Mouse (Mus musculus) liver, postnatal 0 days (tissue): Measurements from ENCODE around the gene Ncbp1. TPM values are rescaled to one million over a fixed set of nuclear protein-coding genes. Genes with fewer than 3 reads are reported as not detected.

Experiments used
- ATAC-seq: fragments of 200-750 bp; cut with Nextera tagmentation; 2 replicates; pipeline ENCODE4 v1.8.0; 2017; ENCODE audit warnings: mild to moderate bottlenecking, moderate library complexity
- DNase-seq: peaks from one replicate; pipeline ENCODE4 v3.0.0-alpha.2; 2016
- H3K27ac ChIP-seq: fragments of 300-500 bp; sonication (generic); 2 replicates; pipeline ENCODE4 v1.5.1; 2014; ENCODE audit warnings: antibody characterized with exemption, moderate library complexity, mild to moderate bottlenecking, low read depth
- H3K27me3 ChIP-seq: fragments of 300-500 bp; sonication (generic); 2 replicates; pipeline ENCODE4 v1.6.1; 2014; ENCODE audit warnings: low read length, control low read depth, mixed read lengths; ENCODE audit not compliant: insufficient read depth
- H3K36me3 ChIP-seq: fragments of 300-500 bp; sonication (generic); replicated peaks from 2 replicates; pipeline ENCODE4 v1.6.1; 2014; ENCODE audit warnings: mild to moderate bottlenecking, control low read depth, low read length, moderate library complexity, mixed read lengths; ENCODE audit not compliant: insufficient read depth
- H3K4me1 ChIP-seq: fragments of 300-500 bp; sonication (generic); 2 replicates; pipeline ENCODE4 v1.6.1; 2014; ENCODE audit warnings: antibody characterized with exemption, mild to moderate bottlenecking, control low read depth; ENCODE audit not compliant: insufficient read depth
- H3K4me2 ChIP-seq: fragments of 300-500 bp; sonication (generic); 2 replicates; pipeline ENCODE4 v1.6.1; 2014; ENCODE audit warnings: low read depth, mild to moderate bottlenecking, low read length, moderate library complexity, mixed read lengths
- H3K4me3 ChIP-seq: fragments of 300-500 bp; sonication (generic); 2 replicates; pipeline ENCODE4 v1.5.1; 2014; ENCODE audit warnings: low read depth, low read length
- H3K9ac ChIP-seq: fragments of 300-500 bp; sonication (generic); replicated peaks from 2 replicates; pipeline ENCODE4 v1.6.1; 2014; ENCODE audit warnings: mild to moderate bottlenecking, moderate library complexity
- H3K9me3 ChIP-seq: fragments of 300-500 bp; sonication (generic); 2 replicates; pipeline ENCODE4 v1.6.1; 2016; ENCODE audit warnings: mild to moderate bottlenecking, control low read depth, low read length, mixed read lengths
- CTCF ChIP-seq: sonication (generic); IDR thresholded peaks from 2 replicates; pipeline ENCODE4 v1.5.1; 2016; ENCODE audit warnings: antibody characterized with exemption, low read depth
- EP300 ChIP-seq: IDR thresholded peaks from 2 replicates; pipeline ENCODE4 v1.6.1; 2016; ENCODE audit warnings: antibody characterized with exemption, low read depth, mild to moderate bottlenecking
- WGBS: fragments of 180-500 bp; shearing (Covaris S2); extraction: QIAGEN DNeasy Blood & Tissue Kit; methylation state at CpG from one replicate; pipeline ENCODE4 v1.1.7; 2014; ENCODE audit not compliant: insufficient replicate concordance; 5-methylcytosine and 5-hydroxymethylcytosine counted together
- polyA plus RNA-seq: library from polyadenylated mRNA; unstranded; fragments of >200 nt; fragmentation: Nextera tagmentation; extraction: Ambion mirVana; gene quantifications from 2 replicates; pipeline ENCODE4 v1.2.1, GENCODE M21; 2015

Ncbp1 gene
- polyA plus RNA-seq, 1 experiment from 2014 or later, result 19.6 TPM

DNA sequence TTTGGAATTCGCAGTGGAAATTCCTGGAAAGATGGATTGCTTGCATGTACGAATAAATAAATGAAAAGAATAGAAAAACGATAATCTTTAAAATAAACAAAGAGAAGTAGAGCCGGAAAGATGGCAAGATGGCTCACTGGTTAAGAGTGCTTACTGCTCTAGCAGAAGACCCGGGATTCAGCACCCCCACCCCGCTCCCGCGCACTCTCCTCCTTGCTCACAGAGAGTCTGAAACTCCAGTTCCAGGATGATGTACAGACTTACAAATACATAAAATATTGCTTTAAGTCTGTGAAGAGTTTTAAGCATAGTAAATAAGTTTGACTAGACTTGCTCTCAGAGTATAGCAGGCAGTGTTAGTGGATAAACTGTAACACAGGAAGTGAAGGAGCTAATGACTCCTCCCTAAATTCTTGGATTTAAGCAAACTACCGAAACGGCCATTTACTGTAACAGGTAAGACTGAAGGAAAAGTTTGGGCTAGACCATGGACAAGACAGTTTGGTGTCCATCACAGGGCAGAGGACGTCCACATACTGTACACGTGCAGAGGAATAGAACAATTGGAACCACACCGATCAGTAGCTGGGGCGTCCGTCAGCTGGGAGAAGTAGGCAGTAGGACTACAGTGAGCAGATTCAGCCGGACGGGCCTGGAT lies 655 bp upstream of the Ncbp1 start:
- TF ChIP-seq EP300 (no peak), CTCF (0 out of 2 replicates have a peak, but pooled peaks have one; percentile 2)
- H3K9ac ChIP-seq, result peak overlapping the region; percentile 90
- ATAC-seq (peak; percentile 45), DNase-seq (no peak)
- peaks cover 24% of the 10 kb centered on the region for H3K4me1 ChIP-seq
- H3K36me3 ChIP-seq, result peaks cover 14% of the 10 kb centered on the region
- no peaks in the 10 kb centered on the region for H3K9me3 ChIP-seq
- H3K4me3 ChIP-seq, result peak overlapping the region; percentile 90
- peak overlapping the region; percentile 91 for H3K27ac ChIP-seq
- peak overlapping the region; percentile 97 for H3K4me2 ChIP-seq
- H3K27me3 ChIP-seq, result no peaks in the 10 kb centered on the region
- 8% methylated on average over 17 of the region's 17 CpGs for WGBS

- Histone ChIP-seq H3K9me3 (no peaks in the 10 kb centered on the region), H3K4me3 (no peak overlapping the region), H3K36me3 (peaks cover 26% of the 10 kb centered on the region), H3K27me3 (no peaks in the 10 kb centered on the region), H3K9ac (no peak overlapping the region), H3K4me1 (peaks cover 12% of the 10 kb centered on the region), H3K27ac (no peak overlapping the region), H3K4me2 (no peak overlapping the region)
- ATAC-seq (no peak), DNase-seq (peak; percentile 45)
- TF ChIP-seq CTCF, result peak; percentile 64
- TF ChIP-seq EP300, result no peak
- WGBS, result 72% methylated on average over 3 of the region's 3 CpGs
These were observed 5.9 kb downstream of the Ncbp1 start for GRCm38 (mm10) chr4:46144323-46144722.

DNA sequence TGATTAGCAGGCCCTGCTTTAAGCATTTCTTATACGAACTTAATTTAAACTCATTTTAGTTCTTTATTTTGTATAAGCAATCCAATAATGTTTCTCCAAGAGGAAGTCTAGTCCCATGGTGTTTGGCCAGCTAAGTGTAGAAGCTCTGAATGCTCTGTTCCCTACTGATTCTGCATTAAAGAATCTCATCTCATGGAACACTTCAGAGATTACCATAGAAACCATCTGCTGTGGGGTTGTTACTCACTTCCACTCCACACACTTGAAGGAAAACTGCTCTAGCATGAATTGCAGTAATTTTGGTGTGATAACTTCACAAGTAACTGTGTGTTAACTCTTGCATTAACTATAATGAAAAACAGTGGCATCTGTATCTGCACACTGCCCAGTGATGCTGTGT lies 8.5 kb downstream of the Ncbp1 start:
- ATAC-seq, result no peak

GRCm38 (mm10) chr4:46151903-46152544 lies 13.6 kb downstream of the Ncbp1 start:
- no peaks in the 10 kb centered on the region for H3K27me3 ChIP-seq
- H3K36me3 ChIP-seq, result peaks cover 85% of the 10 kb centered on the region
- no peak overlapping the region for H3K9ac ChIP-seq
- no peak overlapping the region for H3K4me2 ChIP-seq
- no peak for DNase-seq
- H3K4me3 ChIP-seq, result no peak overlapping the region
- TF ChIP-seq EP300, result no peak
- no peak for TF ChIP-seq CTCF
- H3K9me3 ChIP-seq, result no peaks in the 10 kb centered on the region
- no peak for ATAC-seq
- no peak overlapping the region for H3K27ac ChIP-seq
- no peaks in the 10 kb centered on the region for H3K4me1 ChIP-seq
- WGBS, result 85% methylated on average over 12 of the region's 12 CpGs

More for the DNA sequence above, 8.5 kb downstream of the Ncbp1 start:
- H3K4me1 ChIP-seq, result no peaks in the 10 kb centered on the region
- H3K27me3 ChIP-seq, result no peaks in the 10 kb centered on the region
- no peak overlapping the region for H3K27ac ChIP-seq
- no peak overlapping the region for H3K9ac ChIP-seq
- no peak overlapping the region for H3K4me2 ChIP-seq
- DNase-seq, result no peak
- H3K36me3 ChIP-seq, result peaks cover 44% of the 10 kb centered on the region
- H3K9me3 ChIP-seq, result no peaks in the 10 kb centered on the region
- WGBS, result 97% methylated on average over 1 of the region's 1 CpGs
- TF ChIP-seq EP300, result no peak
- TF ChIP-seq CTCF, result no peak
- no peak overlapping the region for H3K4me3 ChIP-seq

GRCm38 (mm10) chr4:46164027-46164426 lies 25.6 kb downstream of the Ncbp1 start:
- no peak overlapping the region for H3K4me2 ChIP-seq
- DNase-seq (peak; percentile 27), ATAC-seq (0 out of 2 replicates have a peak, but pooled peaks have one; percentile 13)

GRCm38 (mm10) chr4:46165831-46166230 lies 27.4 kb downstream of the Ncbp1 start:
- no peak for ATAC-seq
- H3K4me3 ChIP-seq, result no peak overlapping the region
- H3K36me3 ChIP-seq, result peaks cover 76% of the 10 kb centered on the region
- TF ChIP-seq EP300 (no peak), CTCF (no peak)
- DNase-seq, result no peak
- no peak overlapping the region for H3K4me2 ChIP-seq
- H3K9ac ChIP-seq, result no peak overlapping the region
- H3K27me3 ChIP-seq, result no peaks in the 10 kb centered on the region
- H3K4me1 ChIP-seq, result no peaks in the 10 kb centered on the region
- no peaks in the 10 kb centered on the region for H3K9me3 ChIP-seq
- H3K27ac ChIP-seq, result 0 out of 2 replicates have a peak overlapping the region, but pooled peaks have one; percentile 2
- WGBS, result 80% methylated on average over 5 of the region's 5 CpGs

More at GRCm38 (mm10) chr4:46164027-46164426, 25.6 kb downstream of the Ncbp1 start:
- WGBS, result 52% methylated on average over 2 of the region's 2 CpGs
- Histone ChIP-seq H3K4me1 (no peaks in the 10 kb centered on the region), H3K9me3 (no peaks in the 10 kb centered on the region), H3K36me3 (peaks cover 70% of the 10 kb centered on the region), H3K9ac (no peak overlapping the region), H3K27ac (peak overlapping the region; percentile 48), H3K4me3 (no peak overlapping the region), H3K27me3 (no peaks in the 10 kb centered on the region)
- TF ChIP-seq EP300 (no peak), CTCF (no peak)
